Mouse (Mus musculus) cortical plate, adult 2 months (tissue): ENCODE results near the gene Crygc.

Experiments
- CTCF ChIP-seq: fragments of 200-500 bp; IDR thresholded peaks from 2 replicates; pipeline ENCODE4 v1.5.1; 2011; ENCODE audit warnings: mild to moderate bottlenecking, control low read depth, low read length; ENCODE audit not compliant: insufficient read depth; ENCODE audit errors: extremely low read depth
- POLR2A ChIP-seq: fragments of 200-500 bp; IDR thresholded peaks from 2 replicates; pipeline ENCODE4 v1.6.1; 2011; ENCODE audit warnings: mild to moderate bottlenecking, low read length, control low read depth; ENCODE audit not compliant: insufficient read depth; ENCODE audit errors: extremely low read depth

DNA sequence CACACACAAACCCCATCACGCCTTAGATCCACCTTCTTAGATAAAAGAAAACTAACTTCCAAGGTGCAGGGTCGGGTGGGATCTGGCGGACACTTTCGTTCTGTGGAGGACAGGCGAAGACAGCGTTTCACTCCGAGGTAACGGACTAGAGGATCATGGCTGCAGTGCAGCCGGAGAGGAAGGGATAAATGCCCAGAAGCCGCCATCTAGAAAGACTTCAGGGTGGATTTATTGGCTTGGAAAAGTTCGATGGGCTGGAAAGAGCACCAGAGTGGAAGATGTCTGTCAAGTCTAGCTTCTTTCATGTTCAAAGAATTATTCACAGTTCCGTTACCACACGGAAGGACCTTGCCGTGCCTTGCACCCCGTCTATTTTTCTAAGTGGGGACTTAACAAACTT, 9.3 kb downstream of the Crygc start:
- TF ChIP-seq CTCF: no peak
- TF ChIP-seq POLR2A: no peak
